Mouse (Mus musculus): Measurements from ENCODE around the gene Aqp11.
A peak's percentile ranks its signal among the peaks of the same experiment; 100 is the strongest.

Aqp11 gene

DNA sequence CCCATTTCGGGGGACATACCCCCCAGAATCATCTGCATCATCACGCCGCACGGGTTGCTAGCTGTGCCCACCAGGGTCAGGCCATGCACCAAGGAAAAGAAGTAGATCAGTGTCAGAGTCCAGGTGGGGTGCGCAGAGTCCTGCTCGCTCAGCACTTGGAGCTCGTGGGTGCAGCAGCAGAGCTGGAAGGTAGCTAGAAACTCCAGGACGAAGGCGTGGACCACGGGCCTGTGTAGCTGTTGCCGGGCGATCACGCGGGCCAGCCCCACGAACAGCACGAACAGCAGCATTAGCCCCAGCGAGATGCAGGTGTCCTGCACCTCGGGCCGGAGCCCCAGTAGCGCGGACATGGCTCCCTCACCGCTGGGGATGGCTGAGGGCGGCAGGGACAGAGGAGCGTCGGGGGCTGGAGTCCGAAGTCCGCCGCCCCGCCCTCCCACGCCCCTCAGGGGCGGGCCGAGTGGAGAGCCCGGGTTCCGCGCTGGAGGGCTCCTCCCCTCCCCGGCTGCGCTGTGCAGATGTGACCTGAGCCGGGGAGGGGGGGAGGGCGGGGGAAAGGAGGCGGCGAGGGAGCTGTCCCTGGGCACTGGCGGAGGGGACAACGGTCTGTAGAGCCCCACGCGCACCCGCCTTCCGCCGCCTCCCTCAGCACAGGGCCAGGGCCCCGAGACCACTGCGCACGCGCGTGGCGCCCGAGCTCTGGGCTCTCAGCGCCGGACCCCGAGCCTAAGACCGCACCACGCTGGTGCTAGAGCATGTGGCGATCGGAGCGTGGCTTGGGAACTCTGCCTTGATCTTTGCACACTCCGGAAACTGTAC lies at the start of gene Aqp11:
Aqp11 (minus strand) TSS at position 652 of the 819 bp plus-strand sequence.
- peak; percentile 90 to 91 for DNase-seq

DNA sequence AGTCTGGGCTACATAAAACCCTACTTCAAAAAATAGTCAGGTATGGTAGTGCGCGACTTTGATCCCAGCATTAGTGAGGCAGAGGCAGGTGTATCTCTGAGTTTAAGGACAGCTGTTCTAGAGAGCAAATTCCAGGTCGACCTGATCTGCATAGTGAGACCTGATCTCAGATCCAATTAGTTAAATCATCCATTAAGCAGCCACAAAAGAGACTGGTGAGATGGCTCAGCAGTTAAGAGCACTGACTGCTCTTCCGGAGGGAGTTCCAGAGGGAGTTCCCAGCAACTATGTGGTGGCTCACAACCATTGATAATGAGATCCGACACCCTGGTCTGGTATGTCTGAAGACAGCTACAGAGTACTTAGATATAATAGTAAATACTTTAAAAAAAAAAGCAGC lies 45.4 kb upstream of the Aqp11 start:
- no peak for DNase-seq

DNA sequence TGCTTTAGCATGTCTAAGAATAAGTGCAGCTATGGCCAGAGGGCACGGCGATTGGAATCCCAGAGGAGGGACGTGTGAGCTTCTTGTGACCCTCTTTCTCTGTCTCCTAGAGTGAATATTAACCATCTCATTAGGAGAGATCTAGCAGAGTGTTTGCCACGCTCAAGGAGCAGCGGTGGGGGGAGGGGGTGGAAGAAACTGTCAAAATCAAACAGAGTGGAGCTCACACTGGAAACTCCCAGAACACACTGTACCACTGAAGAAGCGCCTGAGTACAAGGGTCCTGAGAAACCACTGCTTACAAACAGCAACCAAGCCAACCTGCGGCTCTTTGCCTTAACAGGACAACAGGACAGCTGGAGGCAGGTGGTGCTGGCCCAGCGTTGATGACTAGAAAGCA lies 43.4 kb upstream of the Aqp11 start:
- peak in 1 of 2 experiments; percentile 56 for DNase-seq

DNA sequence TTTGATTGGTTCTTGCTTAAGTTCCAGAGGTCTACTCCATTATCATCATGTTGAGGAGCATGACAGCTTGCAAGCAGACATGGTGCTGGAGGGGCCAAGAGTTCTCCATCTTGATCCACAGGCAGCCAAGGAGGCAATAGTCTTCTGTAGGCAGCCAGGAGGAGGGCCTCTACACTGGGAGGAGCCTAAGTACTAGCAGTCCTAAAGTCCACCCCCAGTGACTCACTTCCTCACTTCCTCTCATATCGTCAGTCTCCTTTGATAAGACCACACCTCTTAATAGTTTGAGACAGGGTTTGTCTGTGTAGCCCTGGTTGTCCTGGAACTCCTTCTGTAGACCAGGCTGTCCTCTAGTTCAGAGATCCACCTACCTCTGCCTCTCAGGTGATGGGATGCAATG lies 42.7 kb upstream of the Aqp11 start:
- DNase-seq = no peak

DNA sequence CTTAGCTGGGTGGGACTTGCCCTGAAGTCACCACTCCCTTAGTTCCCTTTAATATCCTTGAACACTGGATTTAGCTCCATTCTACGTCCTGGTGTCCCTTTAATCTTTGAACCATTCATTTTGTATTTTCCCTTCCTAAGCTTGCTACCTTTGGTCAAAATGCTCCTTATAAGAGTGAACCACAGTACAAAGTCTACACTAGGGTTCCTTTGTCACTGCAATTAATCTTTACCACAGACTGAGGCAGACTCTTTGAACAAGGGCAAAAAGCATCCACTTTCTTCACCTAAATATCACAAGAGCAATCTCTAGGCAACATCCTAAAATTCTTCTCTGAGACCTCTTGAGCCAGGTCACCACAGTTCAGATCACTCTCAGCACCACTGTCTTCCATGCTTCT lies 42.1 kb upstream of the Aqp11 start:
- no peak for DNase-seq

DNA sequence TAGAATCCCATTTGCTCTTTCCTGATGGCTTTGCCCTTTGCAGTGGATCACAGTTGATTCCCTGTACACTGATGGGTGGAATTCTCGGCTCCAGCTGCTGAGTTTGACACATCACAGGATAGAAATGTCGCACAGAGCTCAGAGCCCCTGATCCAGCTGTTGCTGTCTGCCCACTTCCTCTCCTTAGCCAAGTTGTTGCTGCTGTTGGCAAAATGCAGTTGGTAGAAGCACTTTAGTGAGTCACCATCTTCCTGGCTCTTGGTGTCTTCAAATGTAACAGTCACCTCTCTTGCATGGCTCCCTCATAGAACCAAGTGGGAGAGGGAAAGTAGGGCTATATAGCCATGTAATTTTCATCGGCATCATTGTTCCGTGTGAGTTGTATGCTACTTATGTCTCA lies 39.1 kb upstream of the Aqp11 start:
- DNase-seq = no peak

DNA sequence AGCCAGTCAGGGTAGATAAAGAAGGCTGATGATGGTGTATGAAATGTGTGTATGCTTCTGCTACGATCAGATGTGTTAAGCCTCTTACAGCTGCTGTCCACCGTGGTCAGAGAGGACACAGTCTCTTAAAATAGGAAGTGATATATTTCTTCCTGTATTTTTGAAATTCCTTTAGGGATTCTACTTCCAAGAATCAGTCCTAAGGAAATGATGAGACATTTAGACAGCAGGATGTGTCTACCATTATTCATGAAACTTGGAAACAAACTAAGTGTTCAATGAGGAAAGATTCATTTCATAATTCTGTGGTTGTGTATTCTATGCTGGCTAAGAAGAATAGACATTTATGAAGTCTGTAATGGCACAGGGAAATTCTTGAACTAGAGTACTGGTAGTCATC lies 37.8 kb upstream of the Aqp11 start:
- no peak for DNase-seq

DNA sequence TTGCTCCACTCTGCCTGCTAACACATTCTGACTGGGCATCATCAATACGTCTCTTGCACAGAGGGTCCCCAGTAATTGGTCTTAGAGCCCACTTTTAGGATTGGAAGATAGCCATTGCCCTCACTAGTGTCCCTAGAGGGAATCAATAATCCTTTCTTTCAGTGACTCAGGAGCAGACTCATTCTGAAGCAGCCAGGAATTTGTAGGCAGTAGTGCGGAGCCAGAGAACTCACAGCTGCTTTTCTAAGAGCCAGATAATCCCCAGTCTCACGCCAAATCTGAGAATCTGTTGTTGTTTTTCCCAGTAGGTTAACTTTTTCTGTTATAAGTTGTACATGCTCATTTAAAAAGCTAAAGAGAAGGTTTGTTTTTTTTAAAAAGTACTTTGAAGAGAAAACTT lies 37.3 kb upstream of the Aqp11 start:
- no peak for DNase-seq

DNA sequence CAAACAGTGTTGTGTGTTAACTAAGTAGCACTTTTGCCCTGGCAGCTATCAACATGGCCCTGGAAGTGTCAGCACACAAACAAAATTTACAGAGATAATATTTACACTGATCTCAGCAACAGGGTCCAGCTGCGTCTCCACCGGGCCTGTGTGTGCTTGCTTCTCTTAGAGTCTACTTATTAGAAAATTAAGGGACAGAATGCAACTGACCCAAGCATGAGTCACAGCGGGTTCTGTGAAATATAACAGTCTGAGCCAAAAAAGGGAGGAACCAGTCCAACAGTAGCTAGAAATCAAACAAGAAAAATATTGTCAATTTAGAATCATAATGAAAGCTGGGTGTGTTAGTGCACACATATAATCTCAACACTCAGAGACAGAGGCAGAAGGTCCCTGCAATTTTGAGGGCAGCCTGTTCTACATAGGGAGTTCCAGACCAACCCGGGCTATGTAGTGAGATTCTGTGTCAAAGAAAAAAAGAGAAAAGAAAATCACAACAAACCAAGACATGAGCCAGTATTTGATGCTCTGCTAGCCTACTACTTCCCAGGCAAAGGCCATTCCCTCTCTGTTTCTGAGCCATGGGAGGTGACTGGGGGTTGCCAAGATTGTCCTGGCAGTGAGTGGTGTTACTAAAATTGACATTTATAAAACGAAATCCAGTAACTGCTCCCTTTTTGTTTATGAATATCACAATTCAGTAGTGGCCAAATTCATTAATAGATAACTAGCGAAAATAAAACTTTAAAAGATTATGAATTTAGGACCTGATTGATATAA lies 32.9 kb upstream of the Aqp11 start:
- no peak for DNase-seq

DNA sequence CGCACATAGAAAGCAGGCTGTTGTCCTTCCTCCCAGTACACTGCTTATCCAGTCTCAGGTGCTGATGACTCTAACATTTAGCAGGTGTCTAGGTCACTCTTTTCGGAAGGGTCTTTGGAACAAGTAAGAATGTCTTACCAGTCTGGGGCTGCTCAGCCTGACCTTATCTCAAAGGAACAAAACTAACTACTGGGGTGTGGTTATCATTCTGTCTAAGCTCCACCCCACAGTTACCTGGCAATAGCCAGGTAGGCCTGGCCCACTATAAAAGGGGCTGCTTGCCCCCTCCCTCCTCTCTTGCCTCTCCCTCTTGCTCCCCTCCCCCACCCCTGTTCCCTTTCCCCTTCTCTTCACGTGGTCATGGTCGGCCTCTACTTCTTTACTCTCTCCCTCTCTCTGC lies 30.9 kb upstream of the Aqp11 start:
- no peak for DNase-seq

DNA sequence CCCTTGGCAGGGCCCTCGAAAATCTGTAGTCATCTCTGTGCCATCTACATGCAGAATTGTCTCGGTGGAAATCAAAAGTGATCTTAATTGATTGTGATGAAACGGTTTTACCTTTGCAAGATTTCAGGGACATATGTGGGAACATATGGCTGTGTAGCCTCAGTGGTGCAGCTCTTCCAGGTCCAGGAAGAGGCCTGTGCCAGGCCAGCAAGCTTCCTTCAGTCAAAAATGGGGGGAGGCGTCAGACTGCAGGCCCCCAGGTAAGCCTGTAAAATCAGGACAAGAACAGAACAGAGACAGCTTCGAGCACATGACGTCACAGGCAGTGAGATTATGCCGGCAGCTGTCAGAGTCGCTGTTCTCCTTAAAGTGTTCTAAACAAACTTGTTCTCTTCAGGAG lies 29.8 kb upstream of the Aqp11 start:
- DNase-seq = no peak

DNA sequence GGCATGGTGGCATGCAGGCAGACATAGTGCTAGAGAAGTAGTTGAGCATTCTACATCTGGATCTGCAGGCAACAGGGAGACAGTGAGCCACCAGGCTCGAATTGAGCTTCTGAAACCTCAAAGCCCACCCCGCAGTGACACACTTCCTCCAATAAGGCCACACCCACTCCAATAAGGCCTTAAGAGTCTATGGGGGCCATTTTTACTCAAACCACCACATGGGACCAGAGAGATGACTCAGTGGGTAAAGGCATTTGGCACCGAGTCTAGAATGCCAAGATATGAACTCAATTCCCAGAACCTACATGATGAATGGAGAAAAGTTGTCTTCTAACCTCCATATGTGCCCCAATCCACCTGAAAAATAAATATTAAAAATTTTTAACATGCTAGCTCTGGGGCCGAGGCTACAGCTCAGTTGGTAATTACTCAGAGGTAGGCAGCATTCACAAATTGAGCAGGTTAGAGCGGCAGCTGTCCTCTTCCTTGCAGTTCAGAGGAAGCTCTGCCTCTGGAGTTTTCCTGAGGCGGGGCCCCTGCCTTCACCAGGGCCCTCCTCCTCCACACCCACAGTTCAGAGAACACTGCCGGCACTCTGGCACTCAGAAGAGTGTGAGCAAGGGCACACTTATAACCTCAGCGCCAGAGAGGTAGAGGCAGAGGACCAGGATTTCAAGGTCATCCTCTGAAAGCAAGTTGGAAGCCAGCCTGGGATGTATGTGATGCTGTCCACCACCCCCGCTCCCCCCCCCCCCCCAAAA lies 28.5 kb upstream of the Aqp11 start:
- peak in 1 of 2 experiments; percentile 48 for DNase-seq

DNA sequence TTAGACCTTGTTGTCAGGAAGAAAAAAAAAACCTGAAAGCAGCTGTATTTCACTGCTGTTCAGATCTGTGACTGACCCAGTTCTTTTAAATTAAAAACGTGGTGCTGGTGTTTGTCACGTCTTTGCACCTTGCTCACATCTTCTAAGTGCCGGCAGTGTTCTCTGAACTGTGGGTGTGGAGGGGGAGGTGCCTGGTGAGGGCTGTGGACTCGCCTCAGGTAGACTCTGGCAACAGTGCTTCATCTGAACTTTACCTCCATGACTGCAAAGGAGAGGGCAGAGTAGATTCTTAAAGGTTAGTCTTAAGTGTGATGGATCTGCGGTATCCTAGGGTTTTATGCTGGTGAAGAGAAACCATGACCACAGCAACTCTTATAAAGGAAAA lies 27.9 kb upstream of the Aqp11 start:
- peak; percentile 54 to 59 for DNase-seq

DNA sequence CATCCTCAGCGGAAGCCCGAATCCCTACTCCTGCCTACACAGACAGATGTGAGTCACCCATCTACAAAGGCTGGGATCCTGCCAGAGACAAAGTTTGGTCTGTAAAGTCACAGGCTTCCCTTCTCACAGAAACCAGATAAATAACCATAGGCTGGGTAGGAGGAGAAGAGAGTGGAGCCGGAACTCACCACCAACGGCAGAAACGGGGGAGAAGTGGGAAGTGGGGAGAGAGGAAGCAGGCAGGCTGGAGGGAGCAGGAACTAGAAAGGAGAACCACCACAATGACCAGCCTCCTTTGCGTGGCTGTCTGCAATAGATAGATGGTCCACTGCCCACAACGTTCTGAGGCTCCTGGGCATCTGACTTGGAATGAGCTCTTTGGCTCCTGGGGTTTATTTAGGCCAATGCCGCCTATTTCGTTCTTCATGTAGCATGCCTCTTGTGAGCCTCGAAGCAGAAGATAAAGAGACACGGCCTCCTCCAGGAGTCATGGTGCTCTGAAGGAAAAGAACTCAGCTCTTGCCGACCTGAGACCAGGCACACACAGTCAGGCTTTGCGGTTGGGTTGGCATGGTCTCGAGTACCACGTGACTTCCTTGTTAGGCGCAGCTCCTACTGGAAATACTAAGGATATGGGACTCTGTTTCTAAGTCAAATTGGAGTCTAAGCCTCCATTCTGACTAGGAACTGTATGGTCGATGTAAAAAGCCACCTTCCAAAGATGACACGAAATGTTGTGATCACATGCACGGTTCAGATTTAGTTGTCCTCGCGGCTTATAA lies 27.3 kb upstream of the Aqp11 start:
- DNase-seq = no peak

DNA sequence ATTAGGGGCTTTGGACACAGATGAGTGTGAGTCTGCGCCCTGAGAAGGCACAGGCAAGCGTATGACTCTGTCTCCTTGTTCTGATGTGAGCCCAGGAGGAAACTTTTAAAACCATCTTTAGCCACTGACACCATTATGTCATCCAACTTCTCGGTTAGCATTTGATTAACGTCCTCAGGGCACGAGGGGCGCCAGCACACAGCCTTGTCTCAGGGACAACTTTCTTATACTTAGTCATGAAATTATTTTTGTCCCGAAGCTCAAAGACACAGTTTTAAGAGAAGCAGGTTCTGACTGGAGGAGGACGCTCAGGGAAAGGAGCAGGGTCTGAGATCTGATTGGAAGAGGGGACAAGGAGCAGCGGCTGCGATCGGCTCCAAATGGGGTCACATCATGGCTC lies 26.5 kb upstream of the Aqp11 start:
- no peak for DNase-seq

DNA sequence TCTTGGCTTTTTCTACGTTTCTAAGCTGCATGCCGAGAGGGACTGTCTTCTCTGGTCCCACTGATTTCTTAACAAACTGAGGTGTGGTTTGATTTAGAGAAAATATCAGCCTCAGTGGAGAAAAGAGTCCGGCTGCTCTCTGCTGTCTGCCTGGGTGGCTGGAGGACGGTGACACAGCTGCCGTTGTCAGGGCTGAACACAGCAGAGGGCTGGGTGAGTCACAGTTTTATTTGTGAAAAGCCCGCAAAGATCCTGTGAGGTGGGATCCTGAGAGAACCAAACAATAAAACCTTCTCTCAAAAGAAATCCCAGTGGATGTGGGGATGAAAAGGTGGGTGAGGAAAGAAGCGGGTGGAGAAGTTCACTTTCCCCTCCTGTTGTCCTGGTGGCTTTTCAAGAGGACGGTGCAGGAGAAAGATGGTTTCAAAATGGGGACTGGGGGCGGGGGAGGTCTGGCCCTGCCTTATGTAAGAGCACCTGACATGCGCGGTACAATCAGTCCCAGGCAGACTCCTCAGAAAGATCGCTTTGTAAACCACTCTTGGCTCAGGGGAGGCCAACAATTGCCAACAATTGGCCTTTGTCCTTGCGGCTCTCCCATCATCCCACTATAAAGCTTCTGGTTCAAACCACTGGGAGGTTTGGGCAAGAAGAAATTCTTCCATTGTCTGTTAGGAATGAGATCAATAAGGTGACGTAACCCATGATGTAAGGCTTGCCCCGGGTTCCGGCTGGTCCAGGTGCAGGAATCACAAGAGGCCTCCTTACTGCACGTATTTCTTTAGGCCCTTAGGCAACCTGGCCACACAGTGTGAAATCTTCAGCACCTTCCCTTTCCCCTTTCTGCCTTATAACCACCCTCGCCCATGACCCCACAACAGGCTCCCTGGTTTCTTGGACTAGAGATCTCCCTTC lies 19.1 kb upstream of the Aqp11 start:
- no peak for DNase-seq

DNA sequence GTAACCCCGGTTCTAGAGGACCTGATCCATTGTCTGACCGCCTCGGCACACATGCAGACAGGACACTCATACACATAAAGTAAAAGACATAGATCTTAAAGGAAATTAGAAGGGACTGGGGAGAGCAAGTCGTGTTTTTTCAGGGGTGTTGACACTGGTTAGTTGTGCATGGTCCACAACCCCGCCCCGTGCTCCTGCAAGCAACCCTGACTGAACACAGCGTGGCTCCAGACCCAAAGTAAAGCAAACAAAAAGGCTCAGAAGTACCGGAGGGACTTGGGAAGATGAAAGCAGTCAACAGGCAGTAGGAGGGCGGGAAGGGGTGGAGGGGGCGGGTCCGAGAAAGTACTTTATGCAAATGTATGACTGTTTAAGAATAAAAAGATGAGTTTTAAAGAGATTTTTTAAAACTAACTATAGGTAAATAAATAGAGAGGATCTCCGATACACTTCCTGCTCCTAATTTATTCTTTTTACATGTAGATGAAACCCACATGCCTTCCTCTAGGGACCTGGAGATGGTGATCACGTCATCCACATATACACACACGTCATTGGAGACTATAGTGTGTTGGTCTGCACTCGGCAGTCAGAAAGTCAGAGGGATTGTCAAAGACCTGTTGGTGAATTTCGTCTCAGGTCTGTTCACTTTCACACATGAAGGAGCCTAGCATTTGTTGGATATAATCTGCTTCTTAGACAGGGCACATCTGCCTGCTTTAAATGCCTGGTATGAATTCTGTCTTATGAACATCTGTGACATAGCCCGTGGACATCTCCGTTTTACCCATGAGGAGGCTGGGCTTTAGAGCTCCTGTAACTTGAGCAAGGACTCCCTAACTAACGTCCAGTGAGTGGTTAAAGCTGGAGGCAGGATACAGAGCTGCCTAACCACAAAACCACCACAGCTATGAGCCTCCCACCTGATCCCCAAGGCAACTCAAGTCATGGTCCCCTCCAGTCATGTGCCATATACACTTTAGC lies 11.4 kb upstream of the Aqp11 start:
- DNase-seq = no peak

DNA sequence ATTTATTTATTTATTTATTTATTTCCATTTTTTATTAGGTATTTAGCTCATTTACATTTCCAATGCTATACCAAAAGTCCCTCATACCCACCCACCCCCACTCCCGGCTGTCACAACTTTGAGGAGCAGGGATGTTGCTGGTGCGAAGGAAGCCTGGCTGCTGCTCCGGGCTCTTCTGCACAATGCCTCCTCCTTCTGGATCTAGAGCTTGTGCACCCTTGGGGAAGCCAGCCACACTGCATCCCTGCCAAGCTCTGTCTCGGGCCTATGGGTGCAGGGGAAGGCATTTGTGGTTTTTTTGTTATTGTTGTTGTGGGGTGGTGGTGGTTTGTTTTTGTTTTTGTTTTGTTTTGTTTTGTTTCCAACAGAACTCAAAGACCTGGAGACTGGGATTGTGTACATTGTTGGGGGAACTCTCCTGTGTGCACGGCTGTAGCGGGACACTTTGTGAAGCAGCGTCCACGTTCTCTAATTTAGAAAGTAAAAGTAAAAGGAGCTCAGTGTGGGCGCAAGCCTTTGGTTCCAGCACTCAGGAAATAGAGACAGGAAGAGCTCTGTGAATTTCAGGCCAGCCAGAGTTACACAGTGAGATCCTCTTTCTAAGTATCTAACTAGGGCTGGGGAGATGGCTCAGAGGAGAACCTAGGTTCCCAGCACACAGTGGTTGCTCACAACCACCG lies 10.6 kb upstream of the Aqp11 start:
- DNase-seq = no peak

DNA sequence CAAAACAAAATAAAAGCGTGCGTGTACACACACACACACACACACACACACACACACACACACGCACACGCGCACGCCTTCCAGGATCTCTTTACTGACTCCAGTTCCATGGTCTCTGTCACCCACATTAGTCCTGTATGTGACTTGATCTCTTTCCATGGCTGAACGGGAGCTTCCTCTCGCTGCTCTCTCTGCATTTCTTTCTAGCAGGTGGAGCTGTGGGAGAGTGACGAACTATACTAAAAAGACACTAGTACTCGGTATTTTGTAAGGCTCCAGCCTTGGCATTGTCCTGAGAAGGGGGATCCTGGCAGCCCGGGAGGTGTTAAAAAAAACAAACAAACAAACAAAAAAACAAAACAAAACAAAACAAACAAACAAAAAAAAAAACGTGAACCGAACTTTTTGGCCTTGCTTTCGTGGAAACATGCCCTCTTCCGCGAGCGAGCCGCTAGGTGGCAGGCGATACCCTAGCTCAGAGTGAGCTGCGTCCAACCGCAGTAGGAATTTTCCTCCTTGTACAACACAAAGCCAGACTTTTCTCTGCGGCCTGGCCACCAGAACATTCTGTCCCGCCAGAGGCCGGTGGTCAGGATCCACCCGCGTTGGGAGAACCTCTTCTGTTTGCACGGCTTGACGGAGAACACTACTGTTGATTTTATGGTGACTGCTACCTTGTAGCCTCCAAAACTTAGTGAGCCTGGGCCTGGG lies 9.9 kb upstream of the Aqp11 start:
- DNase-seq = peak; percentile 74 to 85
